Mouse (Mus musculus): ENCODE measurements at regions not wholly inside any gene's neighbourhood (a gene's known extent, or its start where the extent isn't known, plus 50 kb on each side); places are given as distances from the start of the nearest gene placed in this dataset.

DNA sequence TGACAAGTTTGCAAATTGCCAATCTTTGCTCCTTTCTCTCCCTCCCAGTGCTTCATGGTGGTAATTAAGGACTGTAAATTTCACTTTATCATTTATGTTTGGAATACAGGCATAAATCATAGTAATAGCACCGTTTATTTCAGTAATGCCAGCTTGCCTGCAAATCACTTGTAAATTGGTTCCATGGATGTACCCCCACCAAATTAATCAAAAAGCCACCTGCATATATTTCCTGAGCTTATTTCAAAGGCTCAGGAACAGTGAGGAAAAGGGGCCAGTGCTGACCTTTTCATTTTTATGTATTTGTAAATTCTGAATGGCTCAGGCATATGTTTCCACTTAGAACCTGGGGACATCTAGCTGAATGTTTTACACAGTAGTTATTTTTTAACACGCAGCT, 115.0 kb downstream of the D3Ertd751e start:
- DNase-seq (ENCODE audit: low spot score in 2 of 2) = no peak
- intact Hi-C loops (cut with DNase I) = no loop called here

- intact Hi-C loops (cut with DNase I) = no loop called here
- no peak for DNase-seq (ENCODE audit: low spot score in 2 of 2)
Observed at GRCm38 (mm10) chr3:41862674-41863073, 120.3 kb downstream of the D3Ertd751e start.

DNA sequence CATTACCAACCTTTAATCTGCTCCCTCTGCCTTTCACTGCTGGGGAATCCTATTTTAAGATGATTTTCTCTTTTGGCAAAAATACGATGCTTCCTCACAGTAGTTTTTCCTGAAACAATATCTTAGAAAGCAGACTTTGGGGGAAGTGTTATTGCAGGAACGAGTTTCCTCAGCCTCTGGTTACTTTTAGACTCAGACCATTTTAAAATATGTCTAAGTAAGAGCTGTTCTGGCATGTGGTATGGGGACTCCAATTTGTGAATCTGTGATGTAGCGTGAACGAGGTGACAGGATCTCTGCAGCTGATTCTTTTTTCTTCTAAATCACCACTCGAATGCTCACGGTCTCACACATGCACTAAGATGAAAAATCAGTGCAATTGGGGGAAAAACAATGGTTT, 166.5 kb downstream of the D3Ertd751e start:
- intact Hi-C loops (cut with DNase I) = no loop called here
- peak in 1 of 2 experiments; percentile 67 for DNase-seq (ENCODE audit: low spot score in 2 of 2)

- peak in 1 of 2 experiments; percentile 58 for DNase-seq (ENCODE audit: low spot score in 2 of 2)
- intact Hi-C loops (cut with DNase I) = no loop called here
Observed at GRCm38 (mm10) chr3:41913190-41913589, 170.8 kb downstream of the D3Ertd751e start.

GRCm38 (mm10) chr3:41939843-41940242, 197.4 kb downstream of the D3Ertd751e start:
- peak; percentile 26 to 28 for DNase-seq (ENCODE audit: low spot score in 2 of 2)
- intact Hi-C loops (cut with DNase I) = no loop called here

GRCm38 (mm10) chr3:41942964-41943363, 200.6 kb downstream of the D3Ertd751e start:
- intact Hi-C loops (cut with DNase I) = no loop called here
- no peak for DNase-seq (ENCODE audit: low spot score in 2 of 2)

DNA sequence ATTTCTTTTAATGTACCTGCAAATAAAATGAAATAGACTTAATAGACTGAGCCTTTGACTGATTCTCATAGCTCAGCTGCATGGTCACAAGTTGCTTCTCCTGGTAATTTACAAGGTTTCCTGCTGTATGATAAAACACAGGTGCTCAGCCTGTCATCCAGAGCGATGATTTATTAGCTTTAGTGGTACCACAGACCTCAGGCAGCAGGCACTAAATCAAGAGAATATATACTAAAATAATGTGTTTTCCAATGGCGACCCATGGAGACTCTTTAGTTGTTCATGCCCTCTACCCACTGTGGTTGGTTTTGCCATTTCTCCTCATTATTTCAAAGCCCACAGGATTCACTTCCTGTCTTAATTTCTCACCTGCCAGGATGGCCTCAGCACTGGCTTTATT, 207.0 kb downstream of the D3Ertd751e start:
- intact Hi-C loops (cut with DNase I) = no loop called here
- DNase-seq (ENCODE audit: low spot score in 2 of 2) = no peak

DNA sequence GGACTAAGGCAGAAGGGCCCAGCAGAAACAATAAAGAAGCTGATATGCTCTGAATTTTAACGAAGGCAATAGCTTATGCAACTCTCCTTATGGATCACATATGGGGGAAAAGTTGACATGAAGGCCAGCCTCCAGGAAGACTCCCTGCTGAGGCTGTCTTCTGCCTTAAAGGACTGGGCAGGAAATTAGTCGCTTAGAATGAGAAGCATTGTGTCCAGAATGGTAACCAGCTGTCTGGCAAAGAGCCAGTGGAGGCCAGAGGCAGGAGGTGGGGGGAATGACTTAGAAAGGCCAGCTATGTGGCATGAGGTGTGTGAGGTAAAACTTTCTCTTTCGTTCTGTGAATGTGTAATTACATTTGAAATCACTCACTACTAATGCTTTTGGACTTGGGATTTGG, 215.0 kb downstream of the D3Ertd751e start:
- no peak for DNase-seq (ENCODE audit: low spot score in 2 of 2)
- intact Hi-C loops (cut with DNase I) = no loop called here

DNA sequence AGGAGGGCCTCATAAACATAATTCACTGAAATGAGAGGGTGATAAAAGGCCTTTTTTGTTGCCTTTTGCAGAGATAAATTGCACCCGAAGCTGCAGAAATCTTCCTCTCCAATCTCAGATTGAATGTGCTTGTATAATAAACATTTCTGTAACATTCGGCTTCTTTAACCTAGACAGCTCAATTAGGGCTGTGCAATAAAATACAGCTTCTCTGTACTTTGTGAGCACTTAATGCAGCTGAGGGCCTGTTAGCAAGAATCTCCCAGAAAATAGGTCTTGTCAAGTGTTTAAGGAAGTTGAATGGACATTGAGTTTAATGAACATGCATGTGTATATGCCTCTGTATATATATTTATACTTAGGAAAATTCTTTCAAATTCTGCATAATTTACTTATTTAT, 217.8 kb downstream of the D3Ertd751e start:
- no peak for DNase-seq (ENCODE audit: low spot score in 2 of 2)
- intact Hi-C loops (cut with DNase I) = no loop called here

- intact Hi-C loops (cut with DNase I) = no loop called here
- peak; percentile 16 to 19 for DNase-seq (ENCODE audit: low spot score in 2 of 2)
Observed at GRCm38 (mm10) chr3:41962923-41963322, 220.5 kb downstream of the D3Ertd751e start.

DNA sequence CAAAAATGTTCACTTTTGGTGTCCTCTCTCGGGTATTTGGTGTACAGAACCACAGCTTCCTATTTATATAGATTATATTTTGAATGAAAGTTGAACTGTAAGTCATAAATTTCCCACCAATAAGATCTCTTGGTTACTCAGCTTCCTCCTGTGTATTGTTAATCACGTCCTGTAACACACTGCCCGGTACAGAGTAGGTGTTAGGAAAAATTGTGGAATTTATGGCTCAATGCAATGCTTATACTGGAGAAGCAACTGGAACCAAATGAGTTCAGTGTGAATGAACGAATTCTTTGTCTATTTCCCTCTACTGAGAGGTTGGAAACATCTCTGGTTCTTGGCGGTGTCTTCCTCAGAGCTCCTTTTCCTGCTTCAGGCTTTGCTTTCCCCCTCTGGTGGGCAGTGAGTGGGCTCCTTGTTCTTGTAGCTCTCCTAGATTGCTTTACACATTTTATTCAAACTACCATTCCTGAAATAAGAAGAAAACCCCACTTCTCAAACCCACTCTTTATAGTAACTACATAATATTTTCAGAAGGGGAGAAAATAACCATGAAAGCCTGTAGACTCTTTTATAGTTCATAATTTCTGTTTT, 264.4 kb downstream of the D3Ertd751e start:
- intact Hi-C loops (cut with DNase I) = no loop called here
- peak in 1 of 2 experiments; percentile 60 for DNase-seq (ENCODE audit: low spot score in 2 of 2)

GRCm38 (mm10) chr3:42023187-42023586, 280.8 kb downstream of the D3Ertd751e start:
- DNase-seq (ENCODE audit: low spot score in 2 of 2) = no peak
- intact Hi-C loops (cut with DNase I) = no loop called here

GRCm38 (mm10) chr3:42039632-42040031, 297.2 kb downstream of the D3Ertd751e start:
- DNase-seq (ENCODE audit: low spot score in 2 of 2) = no peak
- intact Hi-C loops (cut with DNase I) = no loop called here

DNA sequence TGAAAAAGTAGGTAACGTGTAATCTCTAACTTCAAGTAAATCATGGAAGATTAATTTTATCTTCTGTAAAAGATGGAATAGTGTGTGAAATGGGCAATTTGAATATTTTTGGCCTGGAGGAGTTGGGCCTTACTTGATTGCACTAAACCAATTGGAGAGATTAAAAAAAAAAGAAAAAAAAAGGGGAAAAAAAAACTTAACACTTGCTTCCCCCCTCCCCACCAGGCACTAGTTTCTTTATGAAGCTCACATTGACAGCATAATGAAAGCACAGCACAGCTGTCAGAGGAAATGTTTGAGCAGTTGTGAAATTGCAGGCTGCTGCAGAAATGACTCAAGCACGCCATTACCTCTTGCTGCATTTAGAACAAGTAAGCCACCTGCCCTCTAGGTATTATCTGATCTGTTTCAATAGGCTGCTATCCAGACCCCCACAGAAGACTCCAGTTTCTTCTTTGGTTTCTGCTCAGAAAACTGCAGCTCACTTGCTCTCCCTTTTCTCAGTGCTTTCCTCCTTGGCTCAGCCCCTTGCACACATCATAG, 297.9 kb downstream of the D3Ertd751e start:
- DNase-seq (ENCODE audit: low spot score in 2 of 2) = no peak
- intact Hi-C loops (cut with DNase I) = no loop called here

DNA sequence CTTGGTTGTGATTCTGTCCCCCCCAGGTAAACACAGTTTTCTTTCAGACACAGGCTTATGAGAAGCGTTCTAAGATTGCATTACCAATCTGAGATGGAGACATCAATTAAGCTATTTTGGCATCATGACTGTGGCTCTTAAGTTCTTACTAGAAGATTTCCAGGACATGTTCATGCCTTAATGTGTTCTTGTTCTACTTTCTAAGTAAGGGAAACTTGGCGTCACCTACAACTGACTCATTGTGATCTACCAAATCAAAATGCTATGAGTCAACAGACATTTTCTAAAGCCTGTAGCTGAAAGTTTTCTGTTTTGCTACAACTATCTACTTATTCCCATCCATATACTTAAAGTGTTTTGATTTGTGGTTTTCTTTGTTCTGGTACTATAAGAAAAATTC, 298.5 kb downstream of the D3Ertd751e start:
- intact Hi-C loops (cut with DNase I) = no loop called here
- peak in 1 of 2 experiments; percentile 35 for DNase-seq (ENCODE audit: low spot score in 2 of 2)

DNA sequence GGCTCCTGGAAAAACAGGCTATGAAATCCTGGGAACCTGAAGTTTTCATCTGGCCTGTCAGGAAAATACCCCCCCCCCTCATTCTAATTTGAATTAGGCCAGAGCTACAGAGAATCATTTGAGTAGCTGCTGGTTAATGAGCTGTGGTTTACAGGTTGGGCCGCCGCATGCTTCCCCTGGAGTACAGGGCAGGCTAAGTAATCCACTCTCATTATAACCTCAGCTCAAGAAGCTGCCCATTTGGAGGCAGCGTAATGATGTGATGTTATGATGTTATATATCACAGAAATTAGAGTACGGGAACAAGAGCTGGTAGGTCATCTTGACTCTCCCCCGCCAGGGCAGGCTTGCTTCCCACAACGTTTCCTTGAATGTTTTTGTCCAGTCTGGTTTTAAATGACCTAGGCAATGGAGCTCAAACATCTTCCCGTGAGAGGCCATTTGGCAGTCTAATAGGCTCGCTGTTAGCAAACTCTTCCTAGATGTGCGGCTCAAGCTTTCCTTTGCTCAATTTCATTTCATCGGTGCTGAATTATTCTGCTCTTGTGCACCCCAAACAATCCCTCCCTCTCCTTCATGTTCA, 315.0 kb downstream of the D3Ertd751e start:
- no peak for DNase-seq (ENCODE audit: low spot score in 2 of 2)
- intact Hi-C loops (cut with DNase I) = no loop called here

DNA sequence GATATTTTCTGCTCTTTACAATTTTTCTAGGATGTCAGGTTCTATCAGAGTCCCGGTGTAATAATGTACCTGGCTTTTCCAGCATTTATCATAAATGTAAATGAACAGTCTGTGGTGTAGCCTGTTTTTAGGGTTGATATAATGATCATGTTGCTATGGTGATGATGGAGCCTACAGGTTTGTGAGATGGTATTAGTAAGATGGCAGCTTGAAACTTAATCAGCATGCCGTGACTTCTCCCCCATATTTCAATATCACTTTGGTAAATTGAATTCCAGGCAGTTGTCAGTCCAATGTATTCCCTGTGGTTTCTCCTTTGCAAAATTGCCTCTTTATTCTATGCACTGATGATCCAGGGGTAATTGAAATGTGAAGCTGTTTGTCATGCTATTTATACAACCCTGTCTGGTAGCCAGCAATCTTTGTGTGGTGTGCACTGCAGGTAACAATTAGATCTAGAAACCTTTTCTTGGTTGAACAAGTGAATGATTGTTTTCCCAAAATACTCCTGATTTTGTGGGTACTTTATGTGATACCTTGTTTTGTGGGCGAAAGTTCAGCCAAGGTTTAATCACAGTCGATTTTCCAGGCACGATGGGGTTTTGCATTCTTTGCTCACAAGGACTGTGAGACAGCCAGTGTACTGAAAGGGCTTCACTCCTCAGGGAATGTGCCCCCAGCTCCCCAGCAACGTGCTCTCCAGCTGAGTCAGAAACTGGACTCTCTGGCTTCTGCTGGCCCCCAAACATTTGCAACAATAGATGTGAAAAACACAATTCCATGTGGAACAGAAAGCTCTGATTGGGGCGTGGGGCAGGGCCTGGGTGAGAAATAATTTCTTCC, 322.9 kb downstream of the D3Ertd751e start:
- intact Hi-C loops (cut with DNase I) = no loop called here
- no peak for DNase-seq (ENCODE audit: low spot score in 2 of 2)

DNA sequence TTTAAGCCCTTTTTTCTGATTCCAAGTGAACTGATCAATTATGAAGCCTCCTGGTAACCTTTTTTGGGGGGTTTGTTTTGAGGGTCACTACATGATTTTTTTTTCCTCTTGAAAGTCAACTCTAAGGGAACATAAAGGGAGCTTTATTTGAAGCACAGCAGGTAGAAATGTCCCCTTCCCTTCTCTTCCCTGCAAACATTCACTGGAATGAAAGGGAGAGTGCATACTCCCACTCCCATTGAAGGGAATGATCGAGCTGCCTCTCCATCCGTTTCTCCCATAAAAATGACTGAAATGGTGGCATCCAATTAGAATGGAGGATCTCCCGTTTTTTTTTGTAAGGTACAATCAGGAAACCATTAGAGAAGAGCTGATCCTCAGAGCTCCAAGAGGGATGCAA, 323.6 kb downstream of the D3Ertd751e start:
- DNase-seq (ENCODE audit: low spot score in 2 of 2) = no peak
- intact Hi-C loops (cut with DNase I) = no loop called here

- intact Hi-C loops (cut with DNase I) = no loop called here
- peak in 1 of 2 experiments; percentile 4 for DNase-seq (ENCODE audit: low spot score in 2 of 2)
Observed at GRCm38 (mm10) chr3:42067036-42067435, 324.6 kb downstream of the D3Ertd751e start.

DNA sequence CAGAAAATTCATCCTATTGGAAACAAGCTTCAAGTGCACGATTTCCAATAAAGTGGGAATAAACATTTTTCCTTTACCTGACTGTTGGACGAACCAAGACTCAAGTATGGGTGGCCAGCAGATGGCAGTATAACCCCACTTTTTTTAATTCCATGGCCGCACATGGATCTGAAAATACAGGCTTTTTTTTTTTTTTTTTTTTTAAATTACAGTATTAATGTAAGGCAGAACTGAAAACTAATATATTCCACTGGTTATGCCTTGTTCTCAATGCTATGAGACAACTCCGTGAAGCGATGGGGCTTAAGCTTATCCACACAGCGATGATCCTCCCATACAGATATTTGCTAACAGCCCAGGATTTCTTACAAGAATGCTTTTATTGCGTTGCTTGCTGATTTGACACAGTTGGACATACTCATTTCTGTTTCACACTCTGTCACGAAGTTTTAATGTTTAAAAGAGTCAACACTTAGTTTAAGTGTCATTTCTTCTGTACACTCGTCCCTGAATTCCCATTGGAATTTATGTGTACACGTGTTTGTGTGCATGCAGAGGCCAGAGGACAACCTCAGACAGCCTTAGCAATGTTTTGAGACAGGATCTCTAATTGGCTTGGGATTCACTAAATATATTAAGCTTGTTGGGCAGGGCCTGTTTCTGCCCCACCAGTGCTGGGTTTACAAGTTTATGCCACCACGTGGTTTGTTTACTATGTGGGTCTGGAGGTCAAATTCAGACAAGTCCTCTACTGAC, 332.3 kb downstream of the D3Ertd751e start:
- peak; percentile 40 to 47 for DNase-seq (ENCODE audit: low spot score in 2 of 2)
- intact Hi-C loops (cut with DNase I) = no loop called here
